Mouse (Mus musculus): ENCODE measurements around the gene Trp53.
"Not testable (repeated sequence)": the region's sequence is repeated elsewhere in the genome, so short reads cannot be mapped to it uniquely, and the experiment has no call there.

DNA sequence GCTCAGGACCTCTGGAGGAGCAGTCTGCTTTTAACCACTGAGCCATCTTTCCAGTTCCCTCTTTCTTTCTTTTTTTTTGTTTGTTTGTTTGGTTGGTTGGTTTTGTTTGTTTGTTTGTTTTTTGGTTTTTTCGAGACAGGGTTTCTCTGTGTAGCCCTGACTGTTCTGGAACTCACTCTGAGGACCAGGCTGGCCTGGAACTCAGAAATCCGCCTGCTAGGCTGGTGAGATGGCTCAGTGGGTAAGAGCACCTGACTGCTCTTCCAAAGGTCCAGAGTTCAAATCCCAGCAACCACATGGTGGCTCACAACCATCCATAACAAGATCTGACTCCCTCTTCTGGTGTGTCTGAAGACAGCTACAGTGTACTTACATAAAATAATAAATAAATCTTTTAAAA is 44.2 kb downstream of the Trp53 start:
- not testable (repeated sequence) for TF ChIP-seq CTCF (conservative IDR thresholded peaks at IDR 0.05 in 1 of 2, IDR thresholded peaks at IDR 0.05 in 1 of 2; ENCODE audit: low read depth in 2 of 2, low read length in 2 of 2); UBTF (IDR thresholded peaks at IDR 0.05; ENCODE audit: low read depth, low read length); CHD2 (IDR thresholded peaks at IDR 0.05; ENCODE audit: low read length); MAX (IDR thresholded peaks at IDR 0.05; ENCODE audit: low read length); NRF1 (IDR thresholded peaks at IDR 0.05; ENCODE audit: low read depth, low read length); EP300 (IDR thresholded peaks at IDR 0.05; ENCODE audit: low read length); E2F4 (IDR thresholded peaks at IDR 0.05; ENCODE audit: insufficient replicate concordance, low read depth, low read length); ZNF384 (IDR thresholded peaks at IDR 0.05; ENCODE audit: low read depth, low read length); POLR2A (IDR thresholded peaks at IDR 0.05; ENCODE audit: low read depth, low read length); TCF12 (IDR thresholded peaks at IDR 0.05; ENCODE audit: low read depth, low read length); SMC3 (IDR thresholded peaks at IDR 0.05; ENCODE audit: low read depth, low read length); MAFK (IDR thresholded peaks at IDR 0.05; ENCODE audit: insufficient replicate concordance, low read length); PAX5 (IDR thresholded peaks at IDR 0.05; ENCODE audit: low read length); CHD1 (IDR thresholded peaks at IDR 0.05; ENCODE audit: low read depth, low read length)
